Mouse (Mus musculus) heart, embryonic 12.5 days (tissue): ENCODE results near the gene Spsb4. TPM values are rescaled to one million over a fixed set of nuclear protein-coding genes. Genes with fewer than 3 reads are reported as not detected.

Experiments used
- ATAC-seq: fragments of 200-750 bp; cut with Nextera tagmentation; 2 replicates; pipeline ENCODE4 v1.8.0; 2017; ENCODE audit warnings: moderate TSS enrichment, moderate library complexity; ENCODE audit not compliant: insufficient number of reproducible peaks, low FRiP score
- H3K27ac ChIP-seq: fragments of 300-500 bp; sonication (generic); 2 replicates; pipeline ENCODE4 v1.5.1; 2016; ENCODE audit warnings: mild to moderate bottlenecking, moderate library complexity; ENCODE audit not compliant: poor library complexity, severe bottlenecking
- H3K27me3 ChIP-seq: fragments of 300-500 bp; sonication (generic); replicated peaks from 2 replicates; pipeline ENCODE4 v1.6.1; 2016; ENCODE audit warnings: mild to moderate bottlenecking, moderate library complexity
- H3K36me3 ChIP-seq: fragments of 300-500 bp; sonication (generic); 2 replicates; pipeline ENCODE4 v1.6.1; 2016; ENCODE audit warnings: mild to moderate bottlenecking, moderate library complexity
- H3K4me1 ChIP-seq: fragments of 300-500 bp; sonication (generic); replicated peaks from 2 replicates; pipeline ENCODE4 v1.6.1; 2016; ENCODE audit warnings: mild to moderate bottlenecking
- H3K4me2 ChIP-seq: fragments of 300-500 bp; sonication (generic); 2 replicates; pipeline ENCODE4 v1.6.1; 2016; ENCODE audit warnings: mild to moderate bottlenecking, moderate library complexity
- H3K4me3 ChIP-seq: fragments of 300-500 bp; sonication (generic); 2 replicates; pipeline ENCODE4 v1.5.1; 2016; ENCODE audit warnings: mild to moderate bottlenecking
- H3K9ac ChIP-seq: fragments of 300-500 bp; sonication (generic); 2 replicates; pipeline ENCODE4 v1.6.1; 2016; ENCODE audit warnings: mild to moderate bottlenecking, moderate library complexity
- H3K9me3 ChIP-seq: fragments of 300-500 bp; sonication (generic); replicated peaks from 2 replicates; pipeline ENCODE4 v1.6.1; 2016; ENCODE audit warnings: mild to moderate bottlenecking, moderate library complexity
- WGBS: fragments of 180-500 bp; shearing (Covaris S2); methylation state at CpG from one replicate; pipeline ENCODE4 v1.1.7; 2016; 5-methylcytosine and 5-hydroxymethylcytosine counted together
- polyA plus RNA-seq: library from polyadenylated mRNA; unstranded; fragments of >200 nt; fragmentation: Nextera tagmentation; extraction: Ambion mirVana; gene quantifications from 2 replicates; pipeline ENCODE4 v1.2.1, GENCODE M21; 2016

The Spsb4 gene
- polyA plus RNA-seq, 1 experiment from 2014 or later, result 67.6 TPM

GRCm38 (mm10) chr9:96899004-96899403 is 119.6 kb downstream of the Spsb4 start:
- Histone ChIP-seq H3K27me3 (no peaks in the 10 kb centered on the region), H3K4me3 (no peak overlapping the region), H3K4me2 (no peak overlapping the region), H3K36me3 (no peaks in the 10 kb centered on the region), H3K27ac (no peak overlapping the region), H3K9ac (no peak overlapping the region), H3K9me3 (0 out of 2 replicates have a peak, but pooled peaks cover under 1% of the 10 kb centered on the region), H3K4me1 (no peaks in the 10 kb centered on the region)
- ATAC-seq, result no peak

GRCm38 (mm10) chr9:96896690-96897089 is 122.0 kb downstream of the Spsb4 start:
- ATAC-seq, result no peak
- H3K9me3 ChIP-seq, result 0 out of 2 replicates have a peak, but pooled peaks cover 4% of the 10 kb centered on the region
- no peaks in the 10 kb centered on the region for H3K36me3 ChIP-seq
- WGBS, result 92% methylated on average over 1 of the region's 1 CpGs
- no peak overlapping the region for H3K4me2 ChIP-seq
- no peak overlapping the region for H3K9ac ChIP-seq
- H3K27ac ChIP-seq, result no peak overlapping the region
- H3K4me1 ChIP-seq, result no peaks in the 10 kb centered on the region
- H3K4me3 ChIP-seq, result no peak overlapping the region
- no peaks in the 10 kb centered on the region for H3K27me3 ChIP-seq

GRCm38 (mm10) chr9:96893582-96893981 is 125.1 kb downstream of the Spsb4 start:
- no peak overlapping the region for H3K27ac ChIP-seq
- ATAC-seq, result no peak
- 0 out of 2 replicates have a peak, but pooled peaks cover 5% of the 10 kb centered on the region for H3K4me1 ChIP-seq
- H3K4me2 ChIP-seq, result no peak overlapping the region
- no peaks in the 10 kb centered on the region for H3K36me3 ChIP-seq
- H3K4me3 ChIP-seq, result no peak overlapping the region
- H3K9me3 ChIP-seq, result 0 out of 2 replicates have a peak, but pooled peaks cover 4% of the 10 kb centered on the region
- no peak overlapping the region for H3K9ac ChIP-seq
- peaks cover 4% of the 10 kb centered on the region; the same call in 1 of the 2 replicates for H3K27me3 ChIP-seq
- WGBS, result 80% methylated on average over 5 of the region's 5 CpGs

Other genes starting within 250 kb of the Spsb4 start
- gene Pxylp1, start 126.2 kb downstream of the Spsb4 start, polyA plus RNA-seq, result 36.9 and 37.3 TPM in 2 replicates
- 91.8 and 98.3 TPM in 2 replicates for gene Slc25a36, start 92.3 kb upstream of the Spsb4 start, polyA plus RNA-seq